Mouse (Mus musculus) ES-CJ7 (cell line): ENCODE measurements at regions not wholly inside any gene's neighbourhood (a gene's known extent, or its start where the extent isn't known, plus 50 kb on each side); places are given as distances from the start of the nearest gene placed in this dataset.

Experiments used
- DNase-seq: peaks from one replicate; pipeline ENCODE4 v3.0.0; 2011; ENCODE audit warnings: low read depth, low spot score

- DNase-seq: no peak
Observed at GRCm38 (mm10) chr15:65646470-65646869, 631.8 kb upstream of the Gm21961 start.

- DNase-seq: no peak
Observed at GRCm38 (mm10) chr15:65639484-65639883, 624.8 kb upstream of the Gm21961 start.

GRCm38 (mm10) chr15:65637520-65638184, 622.9 kb upstream of the Gm21961 start:
- DNase-seq: peak; percentile 76

GRCm38 (mm10) chr15:65632440-65632839, 617.7 kb upstream of the Gm21961 start:
- DNase-seq: no peak

GRCm38 (mm10) chr15:65630476-65630875, 615.8 kb upstream of the Gm21961 start:
- no peak for DNase-seq

GRCm38 (mm10) chr15:65592718-65593477, 578.2 kb upstream of the Gm21961 start:
- DNase-seq: no peak

- DNase-seq: peak; percentile 2
Observed at GRCm38 (mm10) chr15:65585566-65585965, 570.9 kb upstream of the Gm21961 start.

- no peak for DNase-seq
Observed at GRCm38 (mm10) chr15:65579353-65579752, 564.6 kb upstream of the Gm21961 start.

GRCm38 (mm10) chr15:65567931-65568330, 553.2 kb upstream of the Gm21961 start:
- no peak for DNase-seq

GRCm38 (mm10) chr15:65557846-65558835, 543.4 kb upstream of the Gm21961 start:
- DNase-seq: no peak

GRCm38 (mm10) chr15:65549046-65549445, 534.3 kb upstream of the Gm21961 start:
- DNase-seq: no peak

- DNase-seq: no peak
Observed at GRCm38 (mm10) chr15:65535606-65536005, 520.9 kb upstream of the Gm21961 start.

- no peak for DNase-seq
Observed at GRCm38 (mm10) chr15:65532241-65532640, 517.5 kb upstream of the Gm21961 start.

- DNase-seq: no peak
Observed at GRCm38 (mm10) chr15:65502656-65503055, 488.0 kb upstream of the Gm21961 start.

- no peak for DNase-seq
Observed at GRCm38 (mm10) chr15:65478940-65479339, 464.2 kb upstream of the Gm21961 start.

GRCm38 (mm10) chr15:65455203-65455816, 440.6 kb upstream of the Gm21961 start:
- DNase-seq: no peak

- DNase-seq: no peak
Observed at GRCm38 (mm10) chr15:65452258-65453028, 437.7 kb upstream of the Gm21961 start.

- no peak for DNase-seq
Observed at GRCm38 (mm10) chr15:65419736-65420135, 405.0 kb upstream of the Gm21961 start.
